Mouse (Mus musculus) MEL (cell line): ENCODE measurements around the gene Fam234b. TPM values are rescaled to one million over a fixed set of nuclear protein-coding genes. Genes with fewer than 3 reads are reported as not detected.

Source experiments
- DNase-seq: peaks from one replicate; pipeline ENCODE4 v3.0.0; 2011; ENCODE audit warnings: low read depth, low spot score
- H3K27ac ChIP-seq: 2 replicates; pipeline ENCODE4 v1.5.1; 2012; ENCODE audit warnings: low read depth, mild to moderate bottlenecking, control low read depth, low read length, moderate library complexity; ENCODE audit not compliant: control insufficient read depth
- H3K27me3 ChIP-seq, 2 experiments: fragments of 150-350 bp in 1 of 2; sonication (generic) in 1 of 2; 2 replicates each; pipeline ENCODE4 v1.6.1; 2012; ENCODE audit warnings: low read length in 2 of 2, mild to moderate bottlenecking in 2 of 2, improper control_type of control experiment in 1 of 2, moderate library complexity in 1 of 2; ENCODE audit not compliant: insufficient read depth in 2 of 2, control insufficient read depth in 1 of 2
- H3K36me3 ChIP-seq, 2 experiments: 2 replicates each; pipeline ENCODE4 v1.6.1; 2012 to 2014; ENCODE audit warnings: low read length in 2 of 2, improper control_type of control experiment in 1 of 2, inconsistent platforms in 1 of 2, mild to moderate bottlenecking in 1 of 2; ENCODE audit not compliant: insufficient read depth in 2 of 2, control insufficient read depth in 1 of 2
- H3K4me1 ChIP-seq, 2 experiments: fragments of 150-350 bp in 1 of 2; sonication (generic) in 1 of 2; 2 replicates each; pipeline ENCODE4 v1.6.1; 2012; ENCODE audit warnings: low read length in 2 of 2, improper control_type of control experiment in 1 of 2, mild to moderate bottlenecking in 1 of 2; ENCODE audit not compliant: insufficient read depth in 2 of 2, control insufficient read depth in 1 of 2
- H3K4me3 ChIP-seq, 2 experiments: fragments of 150-350 bp in 1 of 2; sonication (generic) in 1 of 2; 2 replicates each; pipeline ENCODE4 v1.5.1; 2012; ENCODE audit warnings: low read depth in 2 of 2, low read length in 2 of 2, mild to moderate bottlenecking in 2 of 2, moderate library complexity in 2 of 2, control low read depth in 1 of 2, improper control_type of control experiment in 1 of 2; ENCODE audit not compliant: control insufficient read depth in 1 of 2, insufficient read depth in 1 of 2
- H3K79me2 ChIP-seq: 2 replicates; pipeline ENCODE4 v1.6.1; 2012; ENCODE audit warnings: mild to moderate bottlenecking, low read length, moderate library complexity; ENCODE audit not compliant: control insufficient read depth, poor library complexity, insufficient read depth
- H3K9ac ChIP-seq: 2 replicates; pipeline ENCODE4 v1.6.1; 2012; ENCODE audit warnings: low read depth, mild to moderate bottlenecking, control low read depth, low read length, moderate library complexity; ENCODE audit not compliant: control insufficient read depth, poor library complexity, severe bottlenecking
- H3K9me3 ChIP-seq: fragments of 150-350 bp; sonication (generic); replicated peaks from 2 replicates; pipeline ENCODE4 v1.6.1; 2012; ENCODE audit warnings: mild to moderate bottlenecking, low read length, improper control_type of control experiment, moderate library complexity; ENCODE audit not compliant: insufficient read depth
- BHLHE40 ChIP-seq: IDR thresholded peaks from 2 replicates; pipeline ENCODE4 v1.6.1; 2012; ENCODE audit warnings: low read depth, mild to moderate bottlenecking, inconsistent platforms, low read length, improper control_type of control experiment, borderline replicate concordance
- CHD1 ChIP-seq: IDR thresholded peaks from 2 replicates; pipeline ENCODE4 v1.6.1; 2012; ENCODE audit warnings: low read depth, mild to moderate bottlenecking, inconsistent platforms, low read length, improper control_type of control experiment
- CTCF ChIP-seq, 3 experiments: IDR thresholded peaks in 2 of 3; conservative IDR thresholded peaks in 1 of 3; 2 replicates each; pipeline ENCODE4 v1.5.1; 2011 to 2012; ENCODE audit warnings: low read length in 3 of 3, low read depth in 2 of 3, mild to moderate bottlenecking in 2 of 3, improper control_type of control experiment in 1 of 3, inconsistent platforms in 1 of 3, mixed read lengths in 1 of 3, moderate library complexity in 1 of 3; ENCODE audit not compliant: control insufficient read depth in 1 of 3, insufficient read depth in 1 of 3, poor library complexity in 1 of 3, severe bottlenecking in 1 of 3
- E2F4 ChIP-seq: IDR thresholded peaks from 2 replicates; pipeline ENCODE4 v1.6.1; 2011; ENCODE audit warnings: low read depth, low read length, improper control_type of control experiment, borderline replicate concordance
- ETS1 ChIP-seq: IDR thresholded peaks from 2 replicates; pipeline ENCODE4 v1.6.1; 2012; ENCODE audit warnings: low read depth, mild to moderate bottlenecking, inconsistent platforms, low read length, improper control_type of control experiment, moderate library complexity
- GABPA ChIP-seq: IDR thresholded peaks from 2 replicates; pipeline ENCODE4 v1.6.1; 2012; ENCODE audit warnings: low read depth, mild to moderate bottlenecking, inconsistent platforms, low read length, improper control_type of control experiment, moderate library complexity
- GATA1 ChIP-seq: IDR thresholded peaks from 2 replicates; pipeline ENCODE4 v1.6.1; 2011; ENCODE audit warnings: low read depth, low read length, improper control_type of control experiment
- HCFC1 ChIP-seq: IDR thresholded peaks from 2 replicates; pipeline ENCODE4 v1.6.1; 2012; ENCODE audit warnings: low read depth, mild to moderate bottlenecking, inconsistent platforms, low read length, improper control_type of control experiment, moderate library complexity
- JUND ChIP-seq: IDR thresholded peaks from 2 replicates; pipeline ENCODE4 v1.6.1; 2011; ENCODE audit warnings: low read depth, mild to moderate bottlenecking, improper control_type of control experiment, low read length
- KAT2A ChIP-seq: conservative IDR thresholded peaks from 2 replicates; pipeline ENCODE4 v1.6.1; 2012; ENCODE audit warnings: low read depth, low read length, improper control_type of control experiment, inconsistent platforms
- MAFK ChIP-seq: IDR thresholded peaks from 2 replicates; pipeline ENCODE4 v1.6.1; 2011; ENCODE audit warnings: low read depth, mild to moderate bottlenecking, low read length, improper control_type of control experiment, borderline replicate concordance
- MAZ ChIP-seq: IDR thresholded peaks from 2 replicates; pipeline ENCODE4 v1.6.1; 2012; ENCODE audit warnings: low read depth, mild to moderate bottlenecking, inconsistent platforms, low read length, improper control_type of control experiment
- MXI1 ChIP-seq: IDR thresholded peaks from 2 replicates; pipeline ENCODE4 v1.6.1; 2011; ENCODE audit warnings: mild to moderate bottlenecking, low read depth, low read length, improper control_type of control experiment
- NELFE ChIP-seq: IDR thresholded peaks from 2 replicates; pipeline ENCODE4 v1.6.1; 2011; ENCODE audit warnings: low read depth, low read length, improper control_type of control experiment
- NRF1 ChIP-seq: IDR thresholded peaks from 2 replicates; pipeline ENCODE4 v1.6.1; 2014; ENCODE audit warnings: low read depth, mild to moderate bottlenecking, inconsistent platforms, low read length, improper control_type of control experiment, moderate library complexity; ENCODE audit not compliant: poor library complexity, insufficient read depth, severe bottlenecking
- POLR2AphosphoS2 ChIP-seq: IDR thresholded peaks from 2 replicates; pipeline ENCODE4 v1.6.1; 2011; ENCODE audit warnings: low read length, improper control_type of control experiment
- SIN3A ChIP-seq: IDR thresholded peaks from 2 replicates; pipeline ENCODE4 v1.6.1; 2012; ENCODE audit warnings: low read length, improper control_type of control experiment, inconsistent platforms
- TAL1 ChIP-seq: IDR thresholded peaks from 2 replicates; pipeline ENCODE4 v1.6.1; 2012; ENCODE audit warnings: mild to moderate bottlenecking, inconsistent platforms, low read length, moderate library complexity, mixed read lengths
- TBP ChIP-seq: IDR thresholded peaks from 2 replicates; pipeline ENCODE4 v1.8.0; 2011; ENCODE audit warnings: low read depth, low read length, improper control_type of control experiment
- TCF12 ChIP-seq: IDR thresholded peaks from 2 replicates; pipeline ENCODE4 v1.6.1; 2014; ENCODE audit warnings: low read depth, mild to moderate bottlenecking, inconsistent platforms, low read length, improper control_type of control experiment, moderate library complexity
- UBTF ChIP-seq: IDR thresholded peaks from 2 replicates; pipeline ENCODE4 v1.6.1; 2012; ENCODE audit warnings: low read depth, mild to moderate bottlenecking, inconsistent platforms, low read length, improper control_type of control experiment, moderate library complexity, borderline replicate concordance; ENCODE audit not compliant: insufficient read depth
- USF2 ChIP-seq, 2 experiments: IDR thresholded peaks; 2 replicates each; pipeline ENCODE4 v1.6.1; 2011 to 2012; ENCODE audit warnings: improper control_type of control experiment in 2 of 2, low read length in 2 of 2, borderline replicate concordance in 1 of 2, inconsistent platforms in 1 of 2, low read depth in 1 of 2, mild to moderate bottlenecking in 1 of 2; ENCODE audit not compliant: insufficient read depth in 1 of 2
- ZKSCAN1 ChIP-seq: IDR thresholded peaks from 2 replicates; pipeline ENCODE4 v1.6.1; 2012; ENCODE audit warnings: low read depth, mild to moderate bottlenecking, inconsistent platforms, low read length, improper control_type of control experiment, moderate library complexity
- ZMIZ1 ChIP-seq: IDR thresholded peaks from 2 replicates; pipeline ENCODE4 v1.6.1; 2012; ENCODE audit warnings: low read depth, mild to moderate bottlenecking, inconsistent platforms, low read length, improper control_type of control experiment, moderate library complexity
- ZNF384 ChIP-seq: IDR thresholded peaks from 2 replicates; pipeline ENCODE4 v1.6.1; 2012; ENCODE audit warnings: low read depth, mild to moderate bottlenecking, inconsistent platforms, low read length, improper control_type of control experiment
- polyA plus RNA-seq, 2 experiments: library from polyadenylated mRNA; stranded (reverse) in 1 of 2; unstranded in 1 of 2; fragments of >175 nt in 1 of 2; fragments of >200 nt in 1 of 2; gene quantifications; 2 replicates each; pipeline versions ENCODE4 v1.2.1 to v1.2.4; 2012; ENCODE audit warnings: low replicate concordance in 2 of 2, low read depth in 1 of 2; ENCODE audit not compliant: insufficient read length in 2 of 2, insufficient read depth in 1 of 2, missing spikeins in 1 of 2
- total RNA-seq: library from RNA; depleted of rRNA; stranded (reverse); fragments of 300-350 nt; gene quantifications from 2 replicates; pipeline ENCODE4 v1.2.3, GENCODE M21; 2012

The Fam234b gene
- total and polyA plus RNA-seq, 3 experiments, result 12.2 to 20.5 TPM; not detected in 1

DNA sequence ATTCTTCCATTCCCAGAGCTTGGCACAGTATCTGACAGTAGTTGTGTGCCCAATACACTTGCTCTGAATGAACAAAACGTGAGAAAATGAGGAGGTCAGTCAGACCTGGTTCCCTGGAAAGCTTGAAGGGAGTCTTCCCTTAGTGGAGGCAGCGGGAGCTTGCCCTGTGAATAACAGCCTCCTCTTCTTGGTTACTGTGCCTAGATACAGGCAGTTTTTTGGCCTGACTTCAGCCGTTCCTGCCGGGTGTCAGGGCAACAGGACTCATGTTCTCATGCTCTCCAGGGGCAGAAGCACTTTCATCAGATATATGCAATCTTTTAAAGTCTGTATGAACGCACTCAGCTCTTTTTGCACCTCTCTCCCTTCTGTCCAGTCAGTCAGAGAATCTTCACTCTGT, 81.5 kb downstream of the Fam234b start:
- Histone ChIP-seq H3K27ac (no peak overlapping the region), H3K9me3 (no peaks in the 10 kb centered on the region), H3K27me3 (no peaks in the 10 kb centered on the region; a peak in 1 of 4 replicates), H3K9ac (no peak overlapping the region), H3K4me3 (no peak overlapping the region), H3K4me1 (no peaks in the 10 kb centered on the region), H3K36me3 (no peaks in the 10 kb centered on the region), H3K79me2 (no peaks in the 10 kb centered on the region)
- no peak for DNase-seq
- TF ChIP-seq GABPA (no peak), ZNF384 (no peak), UBTF (no peak), ZKSCAN1 (no peak), KAT2A (no peak), HCFC1 (no peak), POLR2AphosphoS2 (no peak), ZMIZ1 (no peak)

DNA sequence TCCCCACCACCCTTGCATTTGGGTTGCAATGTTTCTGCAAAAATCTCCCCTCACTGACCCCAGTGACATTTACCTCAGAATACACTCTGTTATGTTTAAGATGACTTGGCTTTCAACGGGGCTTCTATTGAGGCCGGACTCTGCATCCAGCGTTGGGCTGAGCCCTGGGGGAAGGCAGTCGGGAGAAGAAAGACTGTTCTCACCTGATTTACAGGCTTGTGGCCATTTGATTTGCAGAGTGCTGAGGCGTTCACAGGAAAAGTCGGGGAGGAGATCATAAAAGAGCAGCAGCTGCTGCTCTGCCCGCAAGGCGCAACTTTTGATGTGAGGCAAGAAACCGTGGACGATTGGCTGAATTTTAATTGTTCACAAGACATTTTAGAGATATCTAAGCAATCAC, 82.1 kb downstream of the Fam234b start:
- no peaks in the 10 kb centered on the region for H3K79me2 ChIP-seq
- H3K4me3 ChIP-seq, result no peak overlapping the region
- TF ChIP-seq POLR2AphosphoS2, result no peak
- TF ChIP-seq TCF12, result no peak
- TF ChIP-seq HCFC1, result no peak
- TF ChIP-seq TAL1, result no peak
- no peak for TF ChIP-seq JUND
- TF ChIP-seq MAZ, result no peak
- TF ChIP-seq GATA1, result no peak
- TF ChIP-seq NELFE, result no peak
- no peak for TF ChIP-seq CHD1
- no peak for TF ChIP-seq GABPA
- H3K27ac ChIP-seq, result no peak overlapping the region
- no peaks in the 10 kb centered on the region for H3K36me3 ChIP-seq
- no peaks in the 10 kb centered on the region; a peak in 1 of 4 replicates for H3K27me3 ChIP-seq
- H3K9ac ChIP-seq, result no peak overlapping the region
- H3K9me3 ChIP-seq, result no peaks in the 10 kb centered on the region
- no peaks in the 10 kb centered on the region for H3K4me1 ChIP-seq
- no peak for DNase-seq

DNA sequence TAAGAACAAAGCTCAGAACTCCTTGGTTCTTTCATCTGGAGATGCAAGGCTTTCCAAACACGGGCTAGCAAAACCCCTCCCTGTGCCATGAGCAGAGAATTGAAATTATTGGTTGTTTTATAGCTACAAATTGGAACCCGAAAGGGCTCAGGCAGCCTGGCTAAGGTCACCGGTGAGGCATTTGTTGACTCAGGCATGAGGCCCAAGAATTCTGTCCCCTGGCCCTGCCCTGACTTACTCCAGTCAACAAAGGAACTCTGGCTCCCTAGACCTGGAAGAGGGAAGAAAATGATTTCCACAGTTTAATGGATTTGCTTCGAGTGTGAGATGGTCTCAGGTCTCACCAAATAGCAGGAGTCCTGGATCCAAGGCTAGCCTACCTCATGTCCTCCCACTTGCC, 94.6 kb downstream of the Fam234b start:
- no peak overlapping the region for H3K4me3 ChIP-seq
- H3K9ac ChIP-seq, result no peak overlapping the region
- no peaks in the 10 kb centered on the region; the same call in 1 of the 2 replicates for H3K79me2 ChIP-seq
- TF ChIP-seq GATA1 (no peak), TCF12 (no peak), USF2 (IDR thresholded peaks at IDR 0.05; ENCODE audit: borderline replicate concordance in 1 of 2, insufficient read depth in 1 of 2, low read depth in 1 of 2, low read length in 2 of 2) (no peak), POLR2AphosphoS2 (no peak), MAFK (no peak), HCFC1 (no peak), KAT2A (no peak), JUND (no peak), ETS1 (no peak), MAZ (no peak), NRF1 (no peak), CTCF (IDR thresholded peaks at IDR 0.05 in 2 of 3, conservative IDR thresholded peaks at IDR 0.05 in 1 of 3; ENCODE audit: control insufficient read depth in 1 of 3, insufficient read depth in 1 of 3, low read depth in 2 of 3, low read length in 3 of 3, poor library complexity in 1 of 3, severe bottlenecking in 1 of 3) (no peak), MXI1 (no peak), BHLHE40 (no peak), TBP (no peak), SIN3A (no peak), ZNF384 (no peak), E2F4 (no peak)
- H3K27ac ChIP-seq, result no peak overlapping the region
- H3K36me3 ChIP-seq, result peaks cover 0 to 4% of the 10 kb centered on the region in 2 experiments; a peak in 1 of 4 replicates
- no peak for DNase-seq
- peaks cover 0 to 6% of the 10 kb centered on the region in 2 experiments; a peak in 1 of 4 replicates for H3K4me1 ChIP-seq
- peaks cover 2 to 5% of the 10 kb centered on the region in 2 experiments; a peak in 3 of 4 replicates for H3K27me3 ChIP-seq
- H3K9me3 ChIP-seq, result no peaks in the 10 kb centered on the region
